8 mouse cellular contexts compared by ENCODE assay signal in genomic region chr12:85686466-85687216, GRCm38 (mm10). TPM values are rescaled to one million over a fixed set of nuclear protein-coding genes. Genes with fewer than 3 reads are reported as not detected.
DNase-seq lines count a peak whose midpoint lies in the region; ATAC-seq lines count a peak whose summit lies in the region.

Gene Batf (plus strand): TSS chr12:85686669.

- WGBS in hindbrain, embryonic 15.5 days = 52% methylated on average over 22 of the region's 22 CpGs

- H3K4me3 ChIP-seq in hindbrain, embryonic 15.5 days = no peak within 1 kb of the TSS

- peak; percentile 7 for DNase-seq in embryo, embryonic 9.5 days (ENCODE audit: extremely low spot score)
- DNase-seq in embryo, embryonic 10.5 days (ENCODE audit: low spot score) = no peak
- DNase-seq in T-cell, adult 2 months (ENCODE audit: low spot score) = peak; percentile 86
- peak; percentile 62 for DNase-seq in lung, postnatal 36 days
- DNase-seq in thymus, postnatal 0 days (ENCODE audit: low spot score) = peak; percentile 83
- no peak for DNase-seq in frontal cortex, postnatal 25 days (ENCODE audit: low spot score in 2 of 2)
- DNase-seq in cerebellum, postnatal 14 days = no peak

- H3K36me3 ChIP-seq in hindbrain, embryonic 15.5 days = no peaks in the 10 kb centered on the region

- no peaks in the 10 kb centered on the region for H3K9me3 ChIP-seq in hindbrain, embryonic 15.5 days

- no peaks in the 10 kb centered on the region for H3K27me3 ChIP-seq in hindbrain, embryonic 15.5 days

- no peaks in the 10 kb centered on the region for H3K4me1 ChIP-seq in hindbrain, embryonic 15.5 days (replicated peaks)

- no peak within 1 kb of the TSS for H3K27ac ChIP-seq in hindbrain, embryonic 15.5 days (replicated peaks)

- 0 out of 2 replicates have a peak within 1 kb of the TSS, but pooled peaks have one; percentile 16 for H3K4me2 ChIP-seq in hindbrain, embryonic 15.5 days

- no peak for ATAC-seq in hindbrain, embryonic 15.5 days (ENCODE audit: low FRiP score, low read depth)

- no peak within 1 kb of the TSS for H3K9ac ChIP-seq in hindbrain, embryonic 15.5 days

RNA-seq across cellular contexts. Expression of gene Batf, which starts in this region (rescaled TPM):
- 1.3 and 1.5 TPM in 2 replicates for polyA plus RNA-seq in hindbrain, embryonic 15.5 days (2015; fragmentation: Nextera tagmentation; extraction: Ambion mirVana)
- 16.9 and 18.2 TPM in 2 replicates for polyA plus RNA-seq in thymus, postnatal 0 days (2015; fragmentation: Nextera tagmentation; extraction: Ambion mirVana)

Comparison
In these comparisons a context has a peak if more than half of its experiments do, and no peak if none do; other contexts are left out.
1. DNase-seq: peak in embryo, embryonic 9.5 days (single experiment), T-cell, adult 2 months (single experiment), lung, postnatal 36 days (single experiment) and thymus, postnatal 0 days (single experiment); none in embryo, embryonic 10.5 days (single experiment), frontal cortex, postnatal 25 days (0 of 2) and cerebellum, postnatal 14 days (0 of 2).